Mouse (Mus musculus): ENCODE results near the gene Hoxd9.

- TF ChIP-seq EP300 (IDR thresholded peaks at IDR 0.05; ENCODE audit: insufficient read depth, low read depth, low read length) (no peak), CTCF (IDR thresholded peaks at IDR 0.05) (no peak)
Measured at GRCm38 (mm10) chr2:74735851-74736687, 38.5 kb downstream of the Hoxd9 start.
